Mouse (Mus musculus): ENCODE data around the gene Prom1.
"Not testable (repeated sequence)": the region's sequence is repeated elsewhere in the genome, so short reads cannot be mapped to it uniquely, and the experiment has no call there.

Prom1 gene

GRCm38 (mm10) chr5:44101231-44102110, at the start of gene Prom1:
TSS of gene Prom1 (minus strand) at chr5:44102032.
- peak; percentile 63 for DNase-seq (ENCODE audit: low read depth, low spot score)

GRCm38 (mm10) chr5:44147732-44148131, 45.9 kb upstream of the Prom1 start:
- DNase-seq (ENCODE audit: low read depth, low spot score), result no peak

GRCm38 (mm10) chr5:44146437-44147332, 44.9 kb upstream of the Prom1 start:
- DNase-seq (ENCODE audit: low read depth, low spot score), result no peak

GRCm38 (mm10) chr5:44143467-44144235, 41.8 kb upstream of the Prom1 start:
- no peak for DNase-seq (ENCODE audit: low read depth, low spot score)

GRCm38 (mm10) chr5:44127487-44127886, 25.7 kb upstream of the Prom1 start:
- DNase-seq (ENCODE audit: low read depth, low spot score), result no peak

- not testable (repeated sequence) for DNase-seq (ENCODE audit: low read depth, low spot score)
Measured at GRCm38 (mm10) chr5:44126574-44126973, 24.7 kb upstream of the Prom1 start.

- DNase-seq (ENCODE audit: low read depth, low spot score), result no peak
Measured at GRCm38 (mm10) chr5:44121390-44121789, 19.6 kb upstream of the Prom1 start.

GRCm38 (mm10) chr5:44113138-44113537, 11.3 kb upstream of the Prom1 start:
- no peak for DNase-seq (ENCODE audit: low read depth, low spot score)

GRCm38 (mm10) chr5:44109121-44109520, 7.3 kb upstream of the Prom1 start:
- DNase-seq (ENCODE audit: low read depth, low spot score), result no peak

- DNase-seq (ENCODE audit: low read depth, low spot score), result no peak
Measured at GRCm38 (mm10) chr5:44108125-44108524, 6.3 kb upstream of the Prom1 start.

- DNase-seq (ENCODE audit: low read depth, low spot score), result no peak
Measured at GRCm38 (mm10) chr5:44105192-44105591, 3.4 kb upstream of the Prom1 start.

- DNase-seq (ENCODE audit: low read depth, low spot score), result no peak
Measured at GRCm38 (mm10) chr5:44104686-44105085, 2.9 kb upstream of the Prom1 start.

GRCm38 (mm10) chr5:44104120-44104519, 2.3 kb upstream of the Prom1 start:
- DNase-seq (ENCODE audit: low read depth, low spot score), result no peak

GRCm38 (mm10) chr5:44103121-44103520, 1.3 kb upstream of the Prom1 start:
- no peak for DNase-seq (ENCODE audit: low read depth, low spot score)

GRCm38 (mm10) chr5:44100544-44101230, 1.1 kb downstream of the Prom1 start:
- no peak for DNase-seq (ENCODE audit: low read depth, low spot score)

- no peak for DNase-seq (ENCODE audit: low read depth, low spot score)
Measured at GRCm38 (mm10) chr5:44100187-44100543, 1.7 kb downstream of the Prom1 start.

GRCm38 (mm10) chr5:44096996-44097395, 4.8 kb downstream of the Prom1 start:
- DNase-seq (ENCODE audit: low read depth, low spot score), result peak; percentile 80

GRCm38 (mm10) chr5:44096106-44096505, 5.7 kb downstream of the Prom1 start:
- DNase-seq (ENCODE audit: low read depth, low spot score), result no peak

- no peak for DNase-seq (ENCODE audit: low read depth, low spot score)
Measured at GRCm38 (mm10) chr5:44095697-44096096, 6.1 kb downstream of the Prom1 start.

- DNase-seq (ENCODE audit: low read depth, low spot score), result no peak
Measured at GRCm38 (mm10) chr5:44087034-44087433, 14.8 kb downstream of the Prom1 start.

GRCm38 (mm10) chr5:44085871-44086270, 16.0 kb downstream of the Prom1 start:
- DNase-seq (ENCODE audit: low read depth, low spot score), result peak; percentile 64

Measured in retina, adult 2 months (tissue).